Mouse (Mus musculus) limb, embryonic 13.5 days (tissue): ENCODE measurements around the gene Coq10a. TPM values are rescaled to one million over a fixed set of nuclear protein-coding genes. Genes with fewer than 3 reads are reported as not detected.

ENCODE experiments used
- ATAC-seq: fragments of 200-750 bp; cut with Nextera tagmentation; 2 replicates; pipeline ENCODE4 v1.8.0; 2017; ENCODE audit warnings: low read depth, moderate number of reproducible peaks, moderate TSS enrichment; ENCODE audit not compliant: low FRiP score
- H3K27ac ChIP-seq: fragments of 300-500 bp; sonication (generic); 2 replicates; pipeline ENCODE4 v1.5.1; 2015; ENCODE audit warnings: inconsistent platforms, mild to moderate bottlenecking, moderate library complexity
- H3K27me3 ChIP-seq: fragments of 300-500 bp; sonication (generic); 2 replicates; pipeline ENCODE4 v1.6.1; 2015; ENCODE audit warnings: mild to moderate bottlenecking, inconsistent platforms
- H3K36me3 ChIP-seq: fragments of 300-500 bp; sonication (generic); 2 replicates; pipeline ENCODE4 v1.6.1; 2015; ENCODE audit warnings: inconsistent platforms, mild to moderate bottlenecking, moderate library complexity
- H3K4me1 ChIP-seq: fragments of 300-500 bp; sonication (generic); 2 replicates; pipeline ENCODE4 v1.6.1; 2015; ENCODE audit warnings: inconsistent platforms
- H3K4me2 ChIP-seq: fragments of 300-500 bp; sonication (generic); replicated peaks from 2 replicates; pipeline ENCODE4 v1.6.1; 2015; ENCODE audit warnings: inconsistent platforms, mild to moderate bottlenecking, moderate library complexity
- H3K4me3 ChIP-seq: fragments of 300-500 bp; sonication (generic); 2 replicates; pipeline ENCODE4 v1.5.1; 2015; ENCODE audit warnings: moderate library complexity, mild to moderate bottlenecking, inconsistent platforms
- H3K9ac ChIP-seq: fragments of 300-500 bp; sonication (generic); 2 replicates; pipeline ENCODE4 v1.6.1; 2015; ENCODE audit warnings: mild to moderate bottlenecking, inconsistent platforms
- H3K9me3 ChIP-seq: fragments of 300-500 bp; sonication (generic); 2 replicates; pipeline ENCODE4 v1.6.1; 2016; ENCODE audit warnings: inconsistent platforms
- WGBS: fragments of 180-500 bp; shearing (Covaris S2); methylation state at CpG from one replicate; pipeline ENCODE4 v1.1.7; 2015; 5-methylcytosine and 5-hydroxymethylcytosine counted together
- polyA plus RNA-seq: library from polyadenylated mRNA; unstranded; fragments of >200 nt; fragmentation: Nextera tagmentation; extraction: Ambion mirVana; gene quantifications from 2 replicates; pipeline ENCODE4 v1.2.1, GENCODE M21; 2015

Coq10a gene
- polyA plus RNA-seq, 1 experiment from 2014 or later, result 14.8 TPM

GRCm38 (mm10) chr10:128401638-128402037, 32.8 kb upstream of the Coq10a start:
- Histone ChIP-seq H3K9me3 (no peaks in the 10 kb centered on the region), H3K27me3 (no peaks in the 10 kb centered on the region), H3K4me2 (no peak overlapping the region), H3K9ac (no peak overlapping the region), H3K4me3 (no peak overlapping the region), H3K4me1 (peaks cover 15% of the 10 kb centered on the region), H3K36me3 (peaks cover 24% of the 10 kb centered on the region), H3K27ac (no peak overlapping the region)
- ATAC-seq, result no peak
- 83% methylated on average over 9 of the region's 9 CpGs for WGBS

- Histone ChIP-seq H3K4me1 (peaks cover 15% of the 10 kb centered on the region), H3K27me3 (no peaks in the 10 kb centered on the region), H3K27ac (0 out of 2 replicates have a peak within 1 kb of the TSS, but pooled peaks have one; percentile 10), H3K9me3 (no peaks in the 10 kb centered on the region), H3K9ac (peak within 1 kb of the TSS; percentile 25; the same call in 1 of the 2 replicates), H3K36me3 (peaks cover 24% of the 10 kb centered on the region), H3K4me2 (0 out of 2 replicates have a peak within 1 kb of the TSS, but pooled peaks have one; percentile 21), H3K4me3 (no peak within 1 kb of the TSS)
- 26% methylated on average over 2 of the region's 2 CpGs for WGBS
- no peak for ATAC-seq
Observed at GRCm38 (mm10) chr10:128401056-128401455, 32.3 kb upstream of the Coq10a start, which contains the start of gene Slc39a5. Gene Slc39a5, minus strand, starts transcription at chr10:128401229.

GRCm38 (mm10) chr10:128400338-128400737, 31.5 kb upstream of the Coq10a start:
- 16% methylated on average over 5 of the region's 5 CpGs for WGBS
- Histone ChIP-seq H3K27ac (0 out of 2 replicates have a peak overlapping the region, but pooled peaks have one; percentile 10), H3K4me1 (peaks cover 15% of the 10 kb centered on the region), H3K4me2 (0 out of 2 replicates have a peak overlapping the region, but pooled peaks have one; percentile 21), H3K9me3 (no peaks in the 10 kb centered on the region), H3K9ac (peak overlapping the region; percentile 25; the same call in 1 of the 2 replicates), H3K36me3 (peaks cover 24% of the 10 kb centered on the region), H3K27me3 (no peaks in the 10 kb centered on the region), H3K4me3 (no peak overlapping the region)
- peak; percentile 19; the same call in 1 of the 2 replicates for ATAC-seq

GRCm38 (mm10) chr10:128397466-128397865, 28.7 kb upstream of the Coq10a start:
- Histone ChIP-seq H3K4me3 (no peak overlapping the region), H3K36me3 (peaks cover 49% of the 10 kb centered on the region), H3K9me3 (no peaks in the 10 kb centered on the region), H3K4me1 (peaks cover 15% of the 10 kb centered on the region), H3K4me2 (no peak overlapping the region), H3K9ac (no peak overlapping the region; the same call in 1 of the 2 replicates), H3K27ac (no peak overlapping the region), H3K27me3 (no peaks in the 10 kb centered on the region)
- 69% methylated on average over 7 of the region's 7 CpGs for WGBS
- ATAC-seq, result no peak

GRCm38 (mm10) chr10:128396716-128397264, 28.0 kb upstream of the Coq10a start:
- no peak overlapping the region for H3K9ac ChIP-seq
- 69% methylated on average over 10 of the region's 10 CpGs for WGBS
- H3K27me3 ChIP-seq, result no peaks in the 10 kb centered on the region
- no peak overlapping the region for H3K4me3 ChIP-seq
- H3K4me1 ChIP-seq, result peaks cover 15% of the 10 kb centered on the region
- H3K9me3 ChIP-seq, result no peaks in the 10 kb centered on the region
- H3K27ac ChIP-seq, result no peak overlapping the region
- no peak overlapping the region for H3K4me2 ChIP-seq
- peaks cover 56% of the 10 kb centered on the region for H3K36me3 ChIP-seq
- ATAC-seq, result no peak

- no peak overlapping the region for H3K9ac ChIP-seq
- no peaks in the 10 kb centered on the region for H3K9me3 ChIP-seq
- WGBS, result 72% methylated on average over 11 of the region's 11 CpGs
- no peak overlapping the region for H3K27ac ChIP-seq
- no peak overlapping the region for H3K4me2 ChIP-seq
- ATAC-seq, result no peak
- H3K27me3 ChIP-seq, result no peaks in the 10 kb centered on the region
- no peak overlapping the region for H3K4me3 ChIP-seq
- H3K4me1 ChIP-seq, result peaks cover 14% of the 10 kb centered on the region
- peaks cover 62% of the 10 kb centered on the region for H3K36me3 ChIP-seq
Observed at GRCm38 (mm10) chr10:128396017-128396673, 27.3 kb upstream of the Coq10a start.

GRCm38 (mm10) chr10:128391850-128392249, 23.1 kb upstream of the Coq10a start:
- Histone ChIP-seq H3K27ac (no peak overlapping the region), H3K4me2 (no peak overlapping the region), H3K9ac (no peak overlapping the region), H3K27me3 (no peaks in the 10 kb centered on the region), H3K4me3 (no peak overlapping the region), H3K36me3 (peaks cover 98% of the 10 kb centered on the region), H3K9me3 (no peaks in the 10 kb centered on the region), H3K4me1 (no peaks in the 10 kb centered on the region)
- 80% methylated on average over 6 of the region's 6 CpGs for WGBS
- no peak for ATAC-seq

GRCm38 (mm10) chr10:128390366-128390765, 21.6 kb upstream of the Coq10a start:
- no peaks in the 10 kb centered on the region for H3K27me3 ChIP-seq
- no peak overlapping the region for H3K4me2 ChIP-seq
- H3K4me3 ChIP-seq, result no peak overlapping the region
- H3K36me3 ChIP-seq, result peaks cover 99% of the 10 kb centered on the region
- no peak overlapping the region for H3K9ac ChIP-seq
- H3K9me3 ChIP-seq, result no peaks in the 10 kb centered on the region
- ATAC-seq, result no peak
- no peaks in the 10 kb centered on the region for H3K4me1 ChIP-seq
- 92% methylated on average over 12 of the region's 12 CpGs for WGBS
- H3K27ac ChIP-seq, result no peak overlapping the region

- no peak overlapping the region for H3K4me3 ChIP-seq
- no peaks in the 10 kb centered on the region for H3K27me3 ChIP-seq
- H3K4me2 ChIP-seq, result no peak overlapping the region
- no peak overlapping the region for H3K9ac ChIP-seq
- ATAC-seq, result no peak
- H3K36me3 ChIP-seq, result peaks cover 100% of the 10 kb centered on the region
- H3K27ac ChIP-seq, result no peak overlapping the region
- WGBS, result 83% methylated on average over 6 of the region's 6 CpGs
- H3K9me3 ChIP-seq, result no peaks in the 10 kb centered on the region
- H3K4me1 ChIP-seq, result no peaks in the 10 kb centered on the region
Observed at GRCm38 (mm10) chr10:128389570-128389969, 20.8 kb upstream of the Coq10a start.

GRCm38 (mm10) chr10:128388941-128389340, 20.1 kb upstream of the Coq10a start:
- Histone ChIP-seq H3K4me2 (no peak overlapping the region), H3K4me1 (no peaks in the 10 kb centered on the region), H3K27ac (no peak overlapping the region), H3K9ac (no peak overlapping the region), H3K9me3 (no peaks in the 10 kb centered on the region), H3K36me3 (peaks cover 100% of the 10 kb centered on the region), H3K27me3 (no peaks in the 10 kb centered on the region), H3K4me3 (no peak overlapping the region)
- ATAC-seq, result no peak
- 90% methylated on average over 14 of the region's 14 CpGs for WGBS

GRCm38 (mm10) chr10:128385902-128386301, 17.1 kb upstream of the Coq10a start:
- Histone ChIP-seq H3K9ac (no peak overlapping the region), H3K27ac (no peak overlapping the region), H3K4me2 (no peak overlapping the region), H3K9me3 (no peaks in the 10 kb centered on the region), H3K4me3 (no peak overlapping the region), H3K27me3 (no peaks in the 10 kb centered on the region), H3K4me1 (no peaks in the 10 kb centered on the region), H3K36me3 (peaks cover 98% of the 10 kb centered on the region)
- ATAC-seq, result no peak
- WGBS, result 91% methylated on average over 7 of the region's 7 CpGs

- no peaks in the 10 kb centered on the region for H3K27me3 ChIP-seq
- no peaks in the 10 kb centered on the region for H3K9me3 ChIP-seq
- WGBS, result 84% methylated on average over 8 of the region's 8 CpGs
- ATAC-seq, result no peak
- H3K4me3 ChIP-seq, result no peak overlapping the region
- peaks cover 92% of the 10 kb centered on the region for H3K36me3 ChIP-seq
- no peak overlapping the region for H3K4me2 ChIP-seq
- peaks cover 10% of the 10 kb centered on the region for H3K4me1 ChIP-seq
- no peak overlapping the region for H3K9ac ChIP-seq
- no peak overlapping the region for H3K27ac ChIP-seq
Observed at GRCm38 (mm10) chr10:128382482-128382881, 13.7 kb upstream of the Coq10a start.
